Mouse (Mus musculus) midbrain, postnatal 0 days (tissue): ENCODE results near the gene Inava. TPM values are rescaled to one million over a fixed set of nuclear protein-coding genes. Genes with fewer than 3 reads are reported as not detected.

ENCODE experiments used
- ATAC-seq: fragments of 200-750 bp; cut with Nextera tagmentation; 2 replicates; pipeline ENCODE4 v1.8.0; 2017; ENCODE audit warnings: moderate number of reproducible peaks, mild to moderate bottlenecking, moderate TSS enrichment, moderate library complexity; ENCODE audit not compliant: low FRiP score
- DNase-seq: peaks from one replicate; pipeline ENCODE4 v3.0.0-alpha.2; 2015; ENCODE audit warnings: low spot score
- H3K27ac ChIP-seq: fragments of 300-500 bp; sonication (generic); 2 replicates; pipeline ENCODE4 v1.5.1; 2014; ENCODE audit warnings: low read depth, mild to moderate bottlenecking, low read length, mixed read lengths
- H3K27me3 ChIP-seq: fragments of 300-500 bp; sonication (generic); 2 replicates; pipeline ENCODE4 v1.6.1; 2014; ENCODE audit warnings: low read length, control low read depth, mixed read lengths; ENCODE audit not compliant: insufficient read depth
- H3K36me3 ChIP-seq: fragments of 300-500 bp; sonication (generic); 2 replicates; pipeline ENCODE4 v1.6.1; 2014; ENCODE audit warnings: low read length, control low read depth, mixed read lengths; ENCODE audit not compliant: insufficient read depth
- H3K4me1 ChIP-seq: fragments of 300-500 bp; sonication (generic); 2 replicates; pipeline ENCODE4 v1.6.1; 2014; ENCODE audit warnings: mild to moderate bottlenecking, control low read depth, antibody characterized with exemption, low read length, mixed read lengths; ENCODE audit not compliant: insufficient read depth
- H3K4me2 ChIP-seq: fragments of 300-500 bp; sonication (generic); 2 replicates; pipeline ENCODE4 v1.6.1; 2014; ENCODE audit warnings: low read depth, mild to moderate bottlenecking, low read length, mixed read lengths; ENCODE audit not compliant: poor library complexity, severe bottlenecking
- H3K4me3 ChIP-seq: fragments of 300-500 bp; sonication (generic); 2 replicates; pipeline ENCODE4 v1.5.1; 2014; ENCODE audit warnings: low read depth, mild to moderate bottlenecking, low read length, moderate library complexity
- H3K9ac ChIP-seq: fragments of 300-500 bp; sonication (generic); replicated peaks from 2 replicates; pipeline ENCODE4 v1.6.1; 2014; ENCODE audit warnings: mild to moderate bottlenecking, low read length, moderate library complexity, mixed read lengths; ENCODE audit not compliant: poor library complexity, severe bottlenecking
- H3K9me3 ChIP-seq: fragments of 300-500 bp; sonication (generic); 2 replicates; pipeline ENCODE4 v1.6.1; 2016; ENCODE audit warnings: low read length, control low read depth
- CTCF ChIP-seq: IDR thresholded peaks from 2 replicates; pipeline ENCODE4 v1.5.1; 2016; ENCODE audit warnings: antibody characterized with exemption, mild to moderate bottlenecking
- WGBS: fragments of 180-500 bp; shearing (Covaris S2); extraction: QIAGEN DNeasy Blood & Tissue Kit; methylation state at CpG from one replicate; pipeline ENCODE4 v1.1.7; 2014; 5-methylcytosine and 5-hydroxymethylcytosine counted together
- polyA plus RNA-seq: library from polyadenylated mRNA; unstranded; fragments of >200 nt; fragmentation: Nextera tagmentation; extraction: Ambion mirVana; gene quantifications from 2 replicates; pipeline ENCODE4 v1.2.1, GENCODE M21; 2015
- total RNA-seq: library from RNA; depleted of rRNA; stranded (reverse); fragments of >200 nt; gene quantifications from 2 replicates; pipeline ENCODE4 v1.2.3, GENCODE M21; 2014

The Inava gene
- total and polyA plus RNA-seq, 2 experiments from 2014 or later, result 2.2 to 5.2 TPM

DNA sequence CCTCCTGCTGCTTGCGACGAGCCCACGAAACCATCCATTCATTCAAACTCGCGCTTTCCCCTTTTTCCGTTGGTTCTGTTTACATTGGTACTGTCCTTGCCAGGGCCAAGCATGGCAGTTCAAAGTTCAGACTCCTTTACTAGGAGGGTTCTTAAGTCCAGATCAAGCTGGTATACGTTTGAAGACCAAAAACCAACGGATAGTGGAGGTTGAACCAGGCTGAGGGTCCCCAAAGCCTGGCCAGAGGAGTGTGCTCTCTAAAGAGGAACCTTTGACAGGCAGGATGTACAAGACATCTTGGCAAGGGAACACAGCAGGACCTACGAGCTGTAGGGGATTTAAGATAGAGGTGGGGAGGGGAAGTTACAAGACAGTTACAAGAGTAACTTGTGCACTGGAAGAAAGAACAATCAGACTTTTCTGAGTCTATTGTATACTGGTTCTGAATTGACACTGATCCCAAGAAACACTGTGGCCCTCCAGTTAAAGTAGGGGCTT is 580 bp upstream of the Inava start:
- no peaks in the 10 kb centered on the region for H3K36me3 ChIP-seq
- DNase-seq, result no peak
- no peak for ATAC-seq
- H3K9ac ChIP-seq, result peak overlapping the region; percentile 62
- peaks cover 8% of the 10 kb centered on the region for H3K4me1 ChIP-seq
- 4% methylated on average over 9 of the region's 9 CpGs for WGBS
- peak overlapping the region; percentile 54 for H3K4me3 ChIP-seq
- peak; percentile 60; the same call in 1 of the 2 replicates for TF ChIP-seq CTCF
- H3K27ac ChIP-seq, result no peak overlapping the region
- H3K4me2 ChIP-seq, result peak overlapping the region; percentile 91
- H3K9me3 ChIP-seq, result no peaks in the 10 kb centered on the region
- 0 out of 2 replicates have a peak, but pooled peaks cover 7% of the 10 kb centered on the region for H3K27me3 ChIP-seq

DNA sequence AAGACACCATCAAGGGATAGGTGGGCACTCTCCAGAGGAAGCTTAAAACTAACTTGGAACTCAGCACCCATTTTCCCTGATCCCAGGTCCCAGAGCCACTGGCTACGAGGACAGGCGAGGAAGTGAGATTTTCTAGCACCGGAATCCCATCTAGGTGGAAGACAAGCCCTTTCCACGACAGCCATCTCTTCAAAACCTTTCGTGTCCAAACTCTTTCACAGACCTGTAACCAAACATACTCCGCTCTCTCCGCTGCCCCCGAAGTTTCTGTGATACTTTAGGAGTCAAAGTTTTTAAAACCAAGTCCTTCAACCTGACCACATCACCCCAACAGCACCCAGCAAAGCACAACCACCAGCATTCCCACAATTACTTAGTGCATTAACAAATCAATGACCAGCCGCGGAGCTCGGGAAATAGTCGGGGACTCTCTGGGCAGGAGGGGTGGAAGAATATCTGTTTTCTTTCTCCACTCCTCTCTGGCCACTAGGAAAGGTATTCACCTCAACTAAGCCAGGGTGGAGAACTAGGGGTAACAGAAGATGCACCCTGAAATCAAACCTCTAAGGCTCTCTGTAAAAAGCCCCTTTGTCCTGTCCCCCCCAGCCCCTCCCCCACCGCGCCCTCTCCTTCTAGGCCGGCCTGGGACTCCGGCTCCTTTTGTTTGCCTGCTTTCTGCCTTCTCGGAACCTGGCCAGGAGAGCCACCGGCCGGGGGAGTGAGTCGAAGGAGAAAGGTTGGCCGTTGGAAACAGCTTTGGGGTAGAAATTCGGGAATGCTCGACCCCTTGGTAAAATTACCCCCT is 876 bp downstream of the Inava start:
- ATAC-seq (no peak), DNase-seq (no peak)
- 3% methylated on average over 23 of the region's 23 CpGs for WGBS
- Histone ChIP-seq H3K9me3 (no peaks in the 10 kb centered on the region), H3K4me2 (peak overlapping the region; percentile 91), H3K27me3 (0 out of 2 replicates have a peak, but pooled peaks cover 4% of the 10 kb centered on the region), H3K27ac (no peak overlapping the region), H3K4me3 (peak overlapping the region; percentile 54), H3K36me3 (no peaks in the 10 kb centered on the region), H3K9ac (no peak overlapping the region), H3K4me1 (peaks cover 8% of the 10 kb centered on the region)
- TF ChIP-seq CTCF, result no peak

DNA sequence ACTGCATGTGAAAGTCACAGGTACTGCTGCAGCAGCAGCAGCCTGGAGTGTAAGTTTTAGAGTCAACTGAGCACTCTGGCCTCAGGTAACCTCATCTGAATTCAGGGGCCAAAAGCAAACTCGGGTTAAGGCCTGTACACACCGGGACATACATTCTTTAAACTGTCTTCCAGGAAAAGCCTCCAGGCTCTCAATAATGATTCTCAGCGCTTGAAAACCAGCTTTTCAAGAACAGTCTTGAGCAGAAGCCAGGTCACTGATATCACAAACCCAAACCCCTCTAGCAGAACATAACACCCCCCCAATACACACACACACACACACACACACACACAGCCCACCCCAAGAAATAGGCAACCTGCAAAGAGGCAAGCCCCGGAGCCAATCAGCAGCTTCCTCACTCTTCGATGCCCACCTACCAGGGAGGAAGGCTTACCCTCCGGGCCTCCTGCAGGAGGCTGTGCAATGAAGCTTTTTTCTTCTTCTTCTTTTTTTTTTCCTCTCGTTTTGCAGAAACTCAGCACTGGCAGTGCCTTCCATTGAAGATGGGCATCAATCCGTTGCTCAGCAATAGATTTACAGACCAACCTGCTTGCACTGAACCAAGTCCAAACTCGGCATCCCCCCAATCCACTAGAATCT is 1.7 kb downstream of the Inava start:
- Histone ChIP-seq H3K36me3 (no peaks in the 10 kb centered on the region), H3K27me3 (0 out of 2 replicates have a peak, but pooled peaks cover 4% of the 10 kb centered on the region), H3K4me1 (peaks cover 8% of the 10 kb centered on the region), H3K9me3 (no peaks in the 10 kb centered on the region), H3K9ac (no peak overlapping the region), H3K27ac (no peak overlapping the region), H3K4me2 (peak overlapping the region; percentile 91), H3K4me3 (peak overlapping the region; percentile 54; the same call in 1 of the 2 replicates)
- TF ChIP-seq CTCF, result no peak
- ATAC-seq (no peak), DNase-seq (no peak)
- 4% methylated on average over 9 of the region's 9 CpGs for WGBS

DNA sequence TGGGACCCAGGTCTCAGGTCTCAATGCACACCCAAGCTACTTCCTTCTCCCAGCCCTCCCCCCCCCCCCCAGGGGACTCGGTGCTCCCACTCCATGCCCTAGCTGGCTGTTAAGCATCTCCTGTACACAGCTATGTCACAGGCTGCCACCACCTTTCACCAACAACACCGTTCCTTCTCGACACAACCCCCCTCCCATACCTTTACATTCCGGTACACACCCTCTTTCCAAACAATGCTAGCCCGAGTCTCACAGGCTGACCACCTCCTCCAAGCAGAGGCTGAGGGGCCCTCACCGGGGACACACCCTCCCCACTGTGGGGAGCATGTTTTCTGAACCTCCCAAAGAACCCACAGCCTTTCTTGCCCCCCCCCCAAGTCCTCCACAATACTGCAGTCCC is 2.5 kb downstream of the Inava start:
- H3K9me3 ChIP-seq, result no peaks in the 10 kb centered on the region
- H3K9ac ChIP-seq, result no peak overlapping the region
- ATAC-seq, result no peak
- no peak overlapping the region for H3K4me3 ChIP-seq
- no peaks in the 10 kb centered on the region for H3K36me3 ChIP-seq
- 9% methylated on average over 6 of the region's 6 CpGs for WGBS
- no peak overlapping the region for H3K27ac ChIP-seq
- peak overlapping the region; percentile 29 for H3K4me2 ChIP-seq
- DNase-seq, result no peak
- 0 out of 2 replicates have a peak, but pooled peaks cover 4% of the 10 kb centered on the region for H3K27me3 ChIP-seq
- H3K4me1 ChIP-seq, result peaks cover 8% of the 10 kb centered on the region
- TF ChIP-seq CTCF, result no peak

DNA sequence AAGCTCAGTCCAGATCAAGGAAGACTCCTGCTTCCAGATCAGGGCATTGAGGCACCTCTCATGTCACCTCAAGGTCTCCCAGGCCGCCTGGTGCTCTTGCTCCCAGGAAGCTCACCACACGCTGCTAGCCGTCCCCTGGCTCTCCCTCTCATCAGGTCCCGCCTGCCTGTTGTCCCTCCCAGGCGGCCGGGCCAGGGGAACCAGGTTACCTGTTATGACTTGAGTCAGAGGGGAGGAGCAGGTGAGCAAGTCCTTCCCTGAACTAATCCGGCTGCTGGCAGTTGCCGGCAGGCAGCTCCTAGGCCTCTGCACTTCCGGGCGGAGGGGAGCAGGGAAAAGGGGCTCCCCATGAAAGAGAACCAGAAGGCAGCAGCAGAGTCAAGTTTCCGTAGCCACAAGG is 3.9 kb downstream of the Inava start:
- DNase-seq (no peak), ATAC-seq (no peak)
- Histone ChIP-seq H3K27ac (no peak overlapping the region), H3K4me3 (no peak overlapping the region), H3K9me3 (no peaks in the 10 kb centered on the region), H3K4me1 (peaks cover 11% of the 10 kb centered on the region), H3K4me2 (0 out of 2 replicates have a peak overlapping the region, but pooled peaks have one; percentile 7), H3K27me3 (no peaks in the 10 kb centered on the region), H3K9ac (no peak overlapping the region), H3K36me3 (no peaks in the 10 kb centered on the region)
- no peak for TF ChIP-seq CTCF
- 55% methylated on average over 11 of the region's 11 CpGs for WGBS

DNA sequence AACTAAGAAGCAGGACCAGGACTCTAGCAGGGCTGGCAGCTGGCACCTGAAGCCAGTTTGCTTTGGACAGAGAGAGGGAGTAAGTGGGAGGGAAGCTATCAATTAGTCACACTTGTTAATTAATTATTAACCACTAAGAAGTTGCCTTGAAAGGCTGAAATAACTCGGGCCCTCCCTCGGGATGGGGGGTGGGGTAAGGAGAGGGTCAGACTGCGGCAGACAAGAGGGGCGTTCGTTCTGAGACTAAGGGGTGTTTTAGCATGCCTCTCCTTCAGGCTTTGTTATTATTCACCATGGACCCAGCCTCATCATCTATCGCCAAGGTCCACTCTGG is 5.1 kb downstream of the Inava start:
- Histone ChIP-seq H3K9me3 (no peaks in the 10 kb centered on the region), H3K4me3 (no peak overlapping the region), H3K36me3 (no peaks in the 10 kb centered on the region), H3K4me1 (peaks cover 15% of the 10 kb centered on the region), H3K27me3 (no peaks in the 10 kb centered on the region), H3K27ac (no peak overlapping the region), H3K9ac (no peak overlapping the region), H3K4me2 (no peak overlapping the region)
- 26% methylated on average over 6 of the region's 6 CpGs for WGBS
- ATAC-seq (no peak), DNase-seq (peak; percentile 30)
- TF ChIP-seq CTCF, result no peak
